ENCODE assay signal across 20 mouse cellular contexts in the genomic region with DNA sequence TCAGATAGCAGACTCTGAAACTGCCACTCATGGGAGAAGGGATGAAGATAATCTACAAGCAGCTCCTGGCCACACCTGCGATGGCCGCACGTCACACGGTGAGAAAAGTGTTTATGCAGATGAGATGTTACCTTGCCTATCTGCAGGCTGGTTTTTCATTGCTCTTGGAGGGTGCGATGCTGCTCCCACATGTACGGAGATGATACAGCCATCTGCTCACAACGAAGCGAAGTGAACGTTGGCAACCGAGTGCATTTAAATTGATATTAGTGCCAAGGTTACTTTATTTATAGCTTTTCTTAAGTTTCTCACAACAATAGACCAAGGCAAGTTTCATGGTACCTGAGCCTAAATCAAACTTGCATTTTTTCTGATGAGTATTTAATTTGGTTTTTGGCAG. TPM values are rescaled to one million over a fixed set of nuclear protein-coding genes. Genes with fewer than 3 reads are reported as not detected.
A peak's percentile ranks its signal among the peaks of the same experiment; 100 is the strongest.
DNase-seq lines count a peak whose midpoint lies in the region; ATAC-seq lines count a peak whose summit lies in the region.
"Had no signal": no experiment of that assay in that cellular context is flagged by ENCODE, and none has a peak within 500 bp of the region (broad histone marks: within the 10 kb centered on the region; RNA-seq: fewer than 3 reads in every experiment).

No protein-coding gene starts in this region.

- peak; percentile 32; the same call in 1 of the 2 replicates for ATAC-seq in frontal cortex, adult (ENCODE audit: low TSS enrichment)
- ATAC-seq: intestine, postnatal 0 days; liver, postnatal 0 days; lung, postnatal 0 days; midbrain, embryonic 16.5 days; Patski had no signal

- intact Hi-C loops in left cerebral cortex, postnatal 14 days (cut with DNase I) = loop anchor here (5.0 kb wide), 1 partner anchor 37 kb away; no protein-coding TSS in a partner anchor

- no peak for DNase-seq in frontal cortex, postnatal 10 days (ENCODE audit: low spot score in 2 of 2)
- DNase-seq in left cerebral cortex, postnatal 14 days (ENCODE audit: low spot score in 2 of 2) = peak; percentile 12 to 32
- DNase-seq in left cerebral cortex, adult 18-20 months (ENCODE audit: low spot score in 2 of 2) = no peak
- DNase-seq in layer of hippocampus, adult 9-11 months = peak; percentile 57
- DNase-seq in telencephalon, adult 2 months (ENCODE audit: low read depth, low spot score) = peak; percentile 38
- no peak for DNase-seq in adrenal gland, postnatal 14 days
- DNase-seq: B cell, adult 2 months; cerebellum, adult 8-10 months; gastrocnemius, postnatal 14 days; heart, adult 18-20 months; heart, postnatal 10 days; kidney, postnatal 25 days; liver, postnatal 0 days; retina, postnatal 1 day; spleen, adult 18-20 months had no signal

RNA-seq across cellular contexts. Expression of a gene that starts 37.6 kb away (rescaled TPM):
- 10 to 100 TPM; 66.6 to 69.5 TPM for total RNA-seq in left cerebral cortex, postnatal 14 days (2021)
- total RNA-seq in left cerebral cortex, adult 18-20 months (2021) = 10 to 100 TPM; 66.4 to 70.7 TPM
- total RNA-seq in adrenal gland, postnatal 14 days (2021) = 26.1 and 30.6 TPM in 2 replicates

Comparison
In these comparisons a context has a peak if more than half of its experiments do, and no peak if none do; other contexts are left out.
1. DNase-seq: peak in left cerebral cortex, postnatal 14 days (2 of 2), layer of hippocampus, adult 9-11 months (single experiment) and telencephalon, adult 2 months (single experiment); none in frontal cortex, postnatal 10 days (0 of 2), left cerebral cortex, adult 18-20 months (0 of 2) and adrenal gland, postnatal 14 days (single experiment).